Mouse (Mus musculus) kidney, embryonic 15.5 days (tissue): Measurements from ENCODE around the gene Tcl1b4. TPM values are rescaled to one million over a fixed set of nuclear protein-coding genes. Genes with fewer than 3 reads are reported as not detected.

ENCODE experiments used
- polyA plus RNA-seq: library from polyadenylated mRNA; unstranded; fragments of >200 nt; fragmentation: Nextera tagmentation; extraction: Ambion mirVana; gene quantifications from 2 replicates; pipeline ENCODE4 v1.2.1, GENCODE M21; 2015

Tcl1b4 gene
- polyA plus RNA-seq, 1 experiment from 2014 or later, result not detected

Other genes with a start within 250 kb of the Tcl1b4 start
- 0.82 TPM in 2 replicates for gene Syne3, start 192.1 kb upstream of the Tcl1b4 start, polyA plus RNA-seq
- gene Glrx5, start 169.3 kb upstream of the Tcl1b4 start, polyA plus RNA-seq, result 159 and 184 TPM in 2 replicates
- gene Tcl1b2, start 55.9 kb upstream of the Tcl1b4 start, polyA plus RNA-seq, result not detected in 2 replicates
- not detected in 2 replicates for gene Tcl1b1, start 42.3 kb upstream of the Tcl1b4 start, polyA plus RNA-seq
- gene Tcl1b5, start 25.6 kb upstream of the Tcl1b4 start, polyA plus RNA-seq, result not detected in 2 replicates
- not detected in 2 replicates for gene Tcl1b3, start 10.9 kb upstream of the Tcl1b4 start, polyA plus RNA-seq
- not detected in 2 replicates for gene Tcl1, start 20.8 kb downstream of the Tcl1b4 start, polyA plus RNA-seq
- 0.08 and 0.12 TPM in 2 replicates for gene Tunar, start 131.9 kb downstream of the Tcl1b4 start, polyA plus RNA-seq